ENCODE assay signal across 20 mouse cellular contexts in the genomic region with DNA sequence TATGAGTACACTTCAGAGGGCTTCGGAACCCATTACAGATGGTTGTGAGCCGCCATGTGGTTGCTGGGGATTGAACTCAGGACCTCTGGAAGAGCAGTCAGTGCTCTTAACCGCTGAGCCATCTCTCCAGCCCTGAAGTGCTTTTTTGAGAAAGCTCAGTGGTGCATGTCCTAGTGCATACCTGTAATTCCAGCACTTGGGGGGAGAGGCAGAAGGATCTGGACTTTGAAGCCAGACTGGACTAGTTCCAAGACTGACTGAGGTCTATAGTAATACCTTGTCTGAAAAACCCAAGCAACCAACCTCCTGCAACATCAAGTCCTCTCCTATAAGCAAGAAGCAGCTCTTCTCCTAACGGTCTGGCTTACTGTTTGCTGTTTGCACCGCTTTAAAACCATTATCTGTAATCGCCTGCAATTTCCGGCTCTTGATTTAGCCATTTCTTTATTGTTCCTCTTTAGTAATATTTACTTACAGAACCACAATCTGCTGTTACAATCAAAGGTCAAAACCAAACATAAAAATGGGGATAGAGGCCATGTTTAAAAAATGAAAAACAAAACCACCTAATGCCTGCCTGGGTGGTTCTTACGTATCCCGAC. TPM values are rescaled to one million over a fixed set of nuclear protein-coding genes. Genes with fewer than 3 reads are reported as not detected.
DNase-seq lines count a peak whose midpoint lies in the region; ATAC-seq lines count a peak whose summit lies in the region.
"Had no signal": no experiment of that assay in that cellular context is flagged by ENCODE, and none has a peak within 500 bp of the region (broad histone marks: within the 10 kb centered on the region; RNA-seq: fewer than 3 reads in every experiment).

No protein-coding gene starts in this region.

- peak; percentile 64 to 83 for DNase-seq in kidney, adult 8-10 months
- DNase-seq in kidney, adult 18-20 months = no peak
- peak; percentile 77 for DNase-seq in kidney, postnatal 14 days
- peak; percentile 42 for DNase-seq in yolk sac, embryonic 10.5 days (ENCODE audit: low spot score)
- DNase-seq in cerebellum, adult 11 months = no peak
- DNase-seq in right cerebral cortex, postnatal 36 days (ENCODE audit: low spot score in 2 of 2) = no peak
- DNase-seq: adrenal gland, adult 8-10 months; cerebellum, adult 2 months; cerebellum, postnatal 25 days; embryo, embryonic 11 days; heart, postnatal 10 days; liver, embryonic 13.5 days; lung, adult 2 months; lung, postnatal 36 days; right cerebral cortex, adult 18-20 months; thymus, adult 2 months had no signal

- ATAC-seq in granulocyte monocyte progenitor cell, adult 5-6 weeks (replicated peaks; ENCODE audit: poor library complexity, severe bottlenecking) = peak; percentile 33; the same call in 1 of the 2 replicates
- ATAC-seq: activated CD4-positive, CD25-positive, alpha-beta regulatory T cell, adult 4 months; forebrain, embryonic 13.5 days had no signal

RNA-seq across cellular contexts. Expression of a gene that starts 8.3 kb away (rescaled TPM):
- 54.7 and 67.7 TPM in 2 replicates for total RNA-seq in granulocyte monocyte progenitor cell, adult 5-6 weeks (2014; fragmentation: Nextera tagmentation)
- total RNA-seq in granulocyte monocyte progenitor cell, adult 5-6 weeks (2017) = 18.0 and 30.7 TPM in 2 replicates

RNA-seq across cellular contexts. Expression of a gene that starts 8.3 kb away (rescaled TPM):
- total RNA-seq in granulocyte monocyte progenitor cell, adult 5-6 weeks (2014; fragmentation: Nextera tagmentation) = 30.9 and 36.6 TPM in 2 replicates
- total RNA-seq in granulocyte monocyte progenitor cell, adult 5-6 weeks (2017) = 35.7 and 38.6 TPM in 2 replicates

RNA-seq across cellular contexts. Expression of a gene that starts 15.1 kb away (rescaled TPM):
- total RNA-seq in granulocyte monocyte progenitor cell, adult 5-6 weeks (2014; fragmentation: Nextera tagmentation) = 17.9 and 20.4 TPM in 2 replicates
- total RNA-seq in granulocyte monocyte progenitor cell, adult 5-6 weeks (2017) = 8.5 and 12.8 TPM in 2 replicates

RNA-seq across cellular contexts. Expression of a gene that starts 21.1 kb away (rescaled TPM):
- not detected in 2 replicates for total RNA-seq in granulocyte monocyte progenitor cell, adult 5-6 weeks (2014; fragmentation: Nextera tagmentation)
- total RNA-seq in granulocyte monocyte progenitor cell, adult 5-6 weeks (2017) = not detected in 2 replicates
- total RNA-seq: gastrocnemius, adult 8-10 months had no signal

RNA-seq across cellular contexts. Expression of a gene that starts 23.5 kb away (rescaled TPM):
- 0.85 and 1.8 TPM in 2 replicates for total RNA-seq in granulocyte monocyte progenitor cell, adult 5-6 weeks (2014; fragmentation: Nextera tagmentation)
- total RNA-seq in granulocyte monocyte progenitor cell, adult 5-6 weeks (2017) = 1.4 and 4.3 TPM in 2 replicates

Comparison
In these comparisons a context has a peak if more than half of its experiments do, and no peak if none do; other contexts are left out.
1. DNase-seq: peak in kidney, adult 8-10 months (2 of 2), kidney, postnatal 14 days (single experiment) and yolk sac, embryonic 10.5 days (single experiment); none in kidney, adult 18-20 months (single experiment), cerebellum, adult 11 months (single experiment) and right cerebral cortex, postnatal 36 days (0 of 2).